Mouse (Mus musculus) limb, embryonic 14.5 days (tissue): ENCODE measurements around the gene Art4. TPM values are rescaled to one million over a fixed set of nuclear protein-coding genes. Genes with fewer than 3 reads are reported as not detected.

Experiments
- ATAC-seq: fragments of 200-750 bp; cut with Nextera tagmentation; 2 replicates; pipeline ENCODE4 v1.8.0; 2017; ENCODE audit warnings: low read depth, moderate number of reproducible peaks, moderate TSS enrichment; ENCODE audit not compliant: low FRiP score
- DNase-seq: peaks from one replicate; pipeline ENCODE4 v3.0.0-alpha.2; 2015; ENCODE audit warnings: low spot score
- H3K27ac ChIP-seq: fragments of 300-500 bp; sonication (generic); replicated peaks from 2 replicates; pipeline ENCODE4 v1.5.1; 2014; ENCODE audit warnings: low read depth, mild to moderate bottlenecking, low read length, moderate library complexity, mixed read lengths
- H3K27me3 ChIP-seq: fragments of 300-500 bp; sonication (generic); 2 replicates; pipeline ENCODE4 v1.6.1; 2014; ENCODE audit warnings: low read length, mixed read lengths; ENCODE audit not compliant: control insufficient read depth, insufficient read depth
- H3K36me3 ChIP-seq: fragments of 300-500 bp; sonication (generic); 2 replicates; pipeline ENCODE4 v1.6.1; 2014; ENCODE audit warnings: mild to moderate bottlenecking, low read length, moderate library complexity, mixed read lengths; ENCODE audit not compliant: control insufficient read depth, insufficient read depth
- H3K4me1 ChIP-seq: fragments of 300-500 bp; sonication (generic); 2 replicates; pipeline ENCODE4 v1.6.1; 2014; ENCODE audit warnings: antibody characterized with exemption, low read length, mixed read lengths; ENCODE audit not compliant: control insufficient read depth, insufficient read depth
- H3K4me2 ChIP-seq: fragments of 300-500 bp; sonication (generic); replicated peaks from 2 replicates; pipeline ENCODE4 v1.6.1; 2014; ENCODE audit warnings: low read depth, mild to moderate bottlenecking, low read length, moderate library complexity; ENCODE audit not compliant: severe bottlenecking
- H3K4me3 ChIP-seq: fragments of 300-500 bp; sonication (generic); replicated peaks from 2 replicates; pipeline ENCODE4 v1.5.1; 2014; ENCODE audit warnings: low read length
- H3K9ac ChIP-seq: fragments of 300-500 bp; sonication (generic); 2 replicates; pipeline ENCODE4 v1.6.1; 2014; ENCODE audit warnings: mild to moderate bottlenecking, low read depth, low read length, moderate library complexity; ENCODE audit not compliant: severe bottlenecking
- H3K9me3 ChIP-seq: fragments of 300-500 bp; sonication (generic); 2 replicates; pipeline ENCODE4 v1.6.1; 2016; ENCODE audit warnings: low read length; ENCODE audit not compliant: control insufficient read depth
- POLR2A ChIP-seq: fragments of 200-500 bp; IDR thresholded peaks from 2 replicates; pipeline ENCODE4 v1.8.0; 2012; ENCODE audit warnings: inconsistent platforms, mild to moderate bottlenecking, moderate library complexity, borderline replicate concordance; ENCODE audit not compliant: insufficient read depth, insufficient read length; ENCODE audit errors: extremely low read depth
- WGBS: fragments of 180-500 bp; shearing (Covaris S2); extraction: QIAGEN DNeasy Blood & Tissue Kit; methylation state at CpG from one replicate; pipeline ENCODE4 v1.1.7; 2014; 5-methylcytosine and 5-hydroxymethylcytosine counted together
- microRNA-seq: library from miRNA; unstranded; fragments of <30 nt; microRNA quantifications from one replicate; pipeline ENCODE4, GENCODE M21; 2016
- polyA plus RNA-seq, 2 experiments: library from polyadenylated mRNA; depleted of rRNA in 1 of 2; stranded (reverse) in 1 of 2; unstranded in 1 of 2; fragments of >200 nt; fragmentation: Nextera tagmentation in 1 of 2; extraction: Ambion mirVana in 1 of 2; gene quantifications; 2 replicates each; pipeline versions ENCODE4 v1.2.1 to v1.2.3; 2012 to 2014

Art4 gene
- polyA plus RNA-seq, 2 experiments = 2.6 to 3.1 TPM

GRCm38 (mm10) chr6:136803093-136803738, 54.3 kb downstream of the Art4 start:
- H3K9me3 ChIP-seq = no peaks in the 10 kb centered on the region
- H3K27ac ChIP-seq = peak overlapping the region; percentile 100
- 13% methylated on average over 12 of the region's 12 CpGs for WGBS
- H3K4me1 ChIP-seq = peaks cover 12% of the 10 kb centered on the region
- peak overlapping the region; percentile 96 for H3K9ac ChIP-seq
- DNase-seq = no peak
- no peaks in the 10 kb centered on the region for H3K27me3 ChIP-seq
- TF ChIP-seq POLR2A = no peak
- peak overlapping the region; percentile 78 for H3K4me3 ChIP-seq
- peak overlapping the region; percentile 62 for H3K4me2 ChIP-seq
- peak; percentile 2; the same call in 1 of the 2 replicates for ATAC-seq
- no peaks in the 10 kb centered on the region for H3K36me3 ChIP-seq

- ATAC-seq (no peak), DNase-seq (no peak)
- Histone ChIP-seq H3K27ac (no peak overlapping the region), H3K4me1 (peaks cover 9% of the 10 kb centered on the region), H3K27me3 (no peaks in the 10 kb centered on the region), H3K4me2 (no peak overlapping the region), H3K36me3 (no peaks in the 10 kb centered on the region), H3K4me3 (no peak overlapping the region), H3K9ac (no peak overlapping the region), H3K9me3 (no peaks in the 10 kb centered on the region)
- TF ChIP-seq POLR2A = no peak
- WGBS = 84% methylated on average over 6 of the region's 6 CpGs
Measured at GRCm38 (mm10) chr6:136801274-136801673, 56.3 kb downstream of the Art4 start.

GRCm38 (mm10) chr6:136800710-136801109, 56.8 kb downstream of the Art4 start:
- Histone ChIP-seq H3K9me3 (no peaks in the 10 kb centered on the region), H3K9ac (no peak overlapping the region), H3K27ac (no peak overlapping the region), H3K36me3 (no peaks in the 10 kb centered on the region), H3K4me3 (no peak overlapping the region), H3K27me3 (no peaks in the 10 kb centered on the region), H3K4me1 (peaks cover 9% of the 10 kb centered on the region), H3K4me2 (no peak overlapping the region)
- DNase-seq = no peak
- ATAC-seq = no peak
- WGBS = 93% methylated on average over 8 of the region's 8 CpGs
- no peak for TF ChIP-seq POLR2A

Small RNA genes lying within 50 kb of the gene (microRNA-seq; reads per million reads assigned to microRNA genes)
- not detected for gene Gm44364

Other genes starting within 250 kb of the Art4 start
- gene Plbd1, start 195.8 kb downstream of the Art4 start, polyA plus RNA-seq (2012; rRNA removed) = 4.0 and 5.6 TPM in 2 replicates
- 14.3 and 19.8 TPM in 2 replicates for gene Plbd1, start 195.8 kb downstream of the Art4 start, polyA plus RNA-seq (2014; fragmentation: Nextera tagmentation; extraction: Ambion mirVana)
- 0.05 and 0.10 TPM in 2 replicates for gene Gucy2c, start 76.0 kb downstream of the Art4 start, polyA plus RNA-seq (2012; rRNA removed)
- gene Gucy2c, start 76.0 kb downstream of the Art4 start, polyA plus RNA-seq (2014; fragmentation: Nextera tagmentation; extraction: Ambion mirVana) = 0.06 and 0.08 TPM in 2 replicates
- gene Hist4h4, start 53.3 kb downstream of the Art4 start, polyA plus RNA-seq (2012; rRNA removed) = 1.2 and 1.6 TPM in 2 replicates
- 1.1 TPM in 2 replicates for gene Hist4h4, start 53.3 kb downstream of the Art4 start, polyA plus RNA-seq (2014; fragmentation: Nextera tagmentation; extraction: Ambion mirVana)
- gene H2afj, start 49.5 kb downstream of the Art4 start, polyA plus RNA-seq (2012; rRNA removed) = 82.9 and 88.8 TPM in 2 replicates
- 105 and 114 TPM in 2 replicates for gene H2afj, start 49.5 kb downstream of the Art4 start, polyA plus RNA-seq (2014; fragmentation: Nextera tagmentation; extraction: Ambion mirVana)
- 0.73 and 1.7 TPM in 2 replicates for gene BC049715, start 30.1 kb downstream of the Art4 start, polyA plus RNA-seq (2012; rRNA removed)
- gene BC049715, start 30.1 kb downstream of the Art4 start, polyA plus RNA-seq (2014; fragmentation: Nextera tagmentation; extraction: Ambion mirVana) = 1.3 and 1.9 TPM in 2 replicates
- gene Wbp11, start 29.5 kb downstream of the Art4 start, polyA plus RNA-seq (2012; rRNA removed) = 87.0 and 96.5 TPM in 2 replicates
- gene Wbp11, start 29.5 kb downstream of the Art4 start, polyA plus RNA-seq (2014; fragmentation: Nextera tagmentation; extraction: Ambion mirVana) = 100 and 110 TPM in 2 replicates
- gene Smco3, start 22.3 kb downstream of the Art4 start, polyA plus RNA-seq (2012; rRNA removed) = 0.92 and 0.97 TPM in 2 replicates
- 1.4 and 2.0 TPM in 2 replicates for gene Smco3, start 22.3 kb downstream of the Art4 start, polyA plus RNA-seq (2014; fragmentation: Nextera tagmentation; extraction: Ambion mirVana)
- 534 and 645 TPM in 2 replicates for gene Mgp, start 18.1 kb upstream of the Art4 start, polyA plus RNA-seq (2012; rRNA removed)
- gene Mgp, start 18.1 kb upstream of the Art4 start, polyA plus RNA-seq (2014; fragmentation: Nextera tagmentation; extraction: Ambion mirVana) = 338 and 360 TPM in 2 replicates
- 0.52 and 0.59 TPM in 2 replicates for gene Erp27, start 64.4 kb upstream of the Art4 start, polyA plus RNA-seq (2012; rRNA removed)
- gene Erp27, start 64.4 kb upstream of the Art4 start, polyA plus RNA-seq (2014; fragmentation: Nextera tagmentation; extraction: Ambion mirVana) = 0.55 and 0.69 TPM in 2 replicates
- gene Pde6h, start 66.1 kb upstream of the Art4 start, polyA plus RNA-seq (2012; rRNA removed) = 0.12 and 0.20 TPM in 2 replicates
- gene Pde6h, start 66.1 kb upstream of the Art4 start, polyA plus RNA-seq (2014; fragmentation: Nextera tagmentation; extraction: Ambion mirVana) = 0.23 TPM in 1 of 2 replicates, not detected in the other
- gene Arhgdib, start 84.2 kb upstream of the Art4 start, polyA plus RNA-seq (2012; rRNA removed) = 104 TPM in 2 replicates
- 147 and 149 TPM in 2 replicates for gene Arhgdib, start 84.2 kb upstream of the Art4 start, polyA plus RNA-seq (2014; fragmentation: Nextera tagmentation; extraction: Ambion mirVana)